Mouse (Mus musculus) lung, adult 18-20 months (tissue): ENCODE measurements around the gene Arhgap9.

ENCODE experiments used
- DNase-seq, 2 experiments: peaks; one replicate each; pipeline ENCODE4 v3.0.0; 2022; ENCODE audit warnings: mixed read lengths in 2 of 2

Arhgap9 gene

GRCm38 (mm10) chr10:127349810-127350209, 28.0 kb downstream of the Arhgap9 start:
- DNase-seq: no peak

GRCm38 (mm10) chr10:127350594-127351284, 29.0 kb downstream of the Arhgap9 start:
- peak; percentile 46 to 70 for DNase-seq

- no peak for DNase-seq
Observed at GRCm38 (mm10) chr10:127351285-127351595, 29.5 kb downstream of the Arhgap9 start.

- DNase-seq: no peak
Observed at GRCm38 (mm10) chr10:127351719-127352118, 30.0 kb downstream of the Arhgap9 start.

- no peak for DNase-seq
Observed at GRCm38 (mm10) chr10:127352187-127352586, 30.4 kb downstream of the Arhgap9 start.

- DNase-seq: no peak
Observed at GRCm38 (mm10) chr10:127352766-127353165, 31.0 kb downstream of the Arhgap9 start.

GRCm38 (mm10) chr10:127353909-127354895, 32.4 kb downstream of the Arhgap9 start, which contains the start of gene Inhbe:
TSS of gene Inhbe (minus strand) at chr10:127354411.
- no peak for DNase-seq

- DNase-seq: no peak
Observed at GRCm38 (mm10) chr10:127355336-127355735, 33.6 kb downstream of the Arhgap9 start.

GRCm38 (mm10) chr10:127360714-127361113, 39.0 kb downstream of the Arhgap9 start:
- no peak for DNase-seq

GRCm38 (mm10) chr10:127367116-127367515, 45.4 kb downstream of the Arhgap9 start:
- no peak for DNase-seq

- no peak for DNase-seq
Observed at GRCm38 (mm10) chr10:127368273-127368672, 46.5 kb downstream of the Arhgap9 start.

- no peak for DNase-seq
Observed at GRCm38 (mm10) chr10:127369834-127370820, 48.4 kb downstream of the Arhgap9 start, which contains the start of gene Inhbc. TSS of gene Inhbc (minus strand) at chr10:127370431.

- DNase-seq: no peak
Observed at GRCm38 (mm10) chr10:127371023-127371422, 49.3 kb downstream of the Arhgap9 start.

- no peak for DNase-seq
Observed at GRCm38 (mm10) chr10:127377700-127378099, 55.9 kb downstream of the Arhgap9 start.
